Mouse (Mus musculus) myocyte (in vitro differentiated cells): Measurements from ENCODE around the gene Elovl2.

Source experiments
- E2F4 ChIP-seq: IDR thresholded peaks from one replicate; pipeline ENCODE4 v1.6.1; 2011; ENCODE audit warnings: mild to moderate bottlenecking, control low read depth, moderate library complexity; ENCODE audit not compliant: insufficient read depth
- MAX ChIP-seq: IDR thresholded peaks from one replicate; pipeline ENCODE4 v1.6.1; 2011; ENCODE audit warnings: low read depth, mild to moderate bottlenecking, control low read depth
- MYOD1 ChIP-seq, 3 experiments: IDR thresholded peaks; one replicate each; pipeline ENCODE4 v1.6.1; 2011; ENCODE audit warnings: control low read depth in 2 of 3, low read depth in 2 of 3, mild to moderate bottlenecking in 2 of 3, moderate library complexity in 1 of 3; ENCODE audit not compliant: insufficient read length in 2 of 3, control insufficient read depth in 1 of 3
- MYOG ChIP-seq, 3 experiments: IDR thresholded peaks; one replicate each; pipeline ENCODE4 v1.6.1; 2011; ENCODE audit warnings: control low read depth in 2 of 3, low read depth in 2 of 3, mild to moderate bottlenecking in 2 of 3; ENCODE audit not compliant: insufficient read length in 2 of 3, control insufficient read depth in 1 of 3, insufficient read depth in 1 of 3
- POLR2A ChIP-seq: IDR thresholded peaks from one replicate; pipeline ENCODE4 v1.6.1; 2011; ENCODE audit warnings: low read depth, mild to moderate bottlenecking, control low read depth, moderate library complexity; ENCODE audit not compliant: insufficient read length
- POLR2AphosphoS2 ChIP-seq: IDR thresholded peaks from one replicate; pipeline ENCODE4 v1.6.1; 2011; ENCODE audit warnings: low read depth, control low read depth; ENCODE audit not compliant: insufficient read length
- REST ChIP-seq: IDR thresholded peaks from one replicate; pipeline ENCODE4 v1.6.1; 2011; ENCODE audit warnings: mild to moderate bottlenecking, control low read depth, moderate library complexity; ENCODE audit not compliant: insufficient read depth, insufficient read length
- SRF ChIP-seq: IDR thresholded peaks from one replicate; pipeline ENCODE4 v1.6.1; 2011; ENCODE audit warnings: low read depth; ENCODE audit not compliant: control insufficient read depth, insufficient read length
- TCF12 ChIP-seq: IDR thresholded peaks from one replicate; pipeline ENCODE4 v1.6.1; 2011; ENCODE audit warnings: mild to moderate bottlenecking, control low read depth; ENCODE audit not compliant: poor library complexity, insufficient read depth, severe bottlenecking
- TCF3 ChIP-seq: IDR thresholded peaks from one replicate; pipeline ENCODE4 v1.6.1; 2011; ENCODE audit warnings: low read depth, control low read depth; ENCODE audit not compliant: insufficient read length
- USF1 ChIP-seq: IDR thresholded peaks from one replicate; pipeline ENCODE4 v1.6.1; 2011; ENCODE audit warnings: low read depth, mild to moderate bottlenecking, control low read depth, moderate library complexity

DNA sequence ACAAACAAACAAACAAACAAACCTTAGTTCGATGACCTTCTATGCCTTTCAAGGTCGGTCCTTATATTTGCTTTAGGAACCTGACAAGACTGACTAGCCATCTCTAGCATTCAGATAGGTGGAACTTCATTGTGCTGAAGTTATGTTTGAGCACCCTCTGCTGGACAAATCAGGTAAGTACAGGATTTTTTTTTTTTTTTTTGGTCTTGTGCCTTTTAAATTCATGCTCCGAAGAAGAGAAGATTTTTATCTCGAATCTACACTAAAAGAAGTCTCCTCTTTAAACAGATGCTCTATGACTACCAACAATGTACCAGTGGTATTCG is 18.6 kb upstream of the Elovl2 start:
- TF ChIP-seq POLR2A = no peak
- TF ChIP-seq MAX = no peak
- no peak for TF ChIP-seq USF1
- no peak for TF ChIP-seq TCF3
- no peak for TF ChIP-seq MYOG (IDR thresholded peaks at IDR 0.05; ENCODE audit: control insufficient read depth in 1 of 3, insufficient read depth in 1 of 3, insufficient read length in 2 of 3, low read depth in 2 of 3)
- no peak for TF ChIP-seq SRF
- no peak for TF ChIP-seq E2F4
- no peak for TF ChIP-seq MYOD1 (IDR thresholded peaks at IDR 0.05; ENCODE audit: control insufficient read depth in 1 of 3, insufficient read length in 2 of 3, low read depth in 2 of 3)
- no peak for TF ChIP-seq TCF12
- no peak for TF ChIP-seq REST
- no peak for TF ChIP-seq POLR2AphosphoS2
